Mouse (Mus musculus) c-Kit-positive CD71-positive TER-119-positive erythroid progenitor cells, embryonic 14.5 days (primary cell): Measurements from ENCODE around the gene Arl8a.

Experiments used
- DNase-seq: peaks from one replicate; pipeline ENCODE4 v3.0.0-alpha.2; 2013; ENCODE audit warnings: low spot score

Arl8a gene

DNA sequence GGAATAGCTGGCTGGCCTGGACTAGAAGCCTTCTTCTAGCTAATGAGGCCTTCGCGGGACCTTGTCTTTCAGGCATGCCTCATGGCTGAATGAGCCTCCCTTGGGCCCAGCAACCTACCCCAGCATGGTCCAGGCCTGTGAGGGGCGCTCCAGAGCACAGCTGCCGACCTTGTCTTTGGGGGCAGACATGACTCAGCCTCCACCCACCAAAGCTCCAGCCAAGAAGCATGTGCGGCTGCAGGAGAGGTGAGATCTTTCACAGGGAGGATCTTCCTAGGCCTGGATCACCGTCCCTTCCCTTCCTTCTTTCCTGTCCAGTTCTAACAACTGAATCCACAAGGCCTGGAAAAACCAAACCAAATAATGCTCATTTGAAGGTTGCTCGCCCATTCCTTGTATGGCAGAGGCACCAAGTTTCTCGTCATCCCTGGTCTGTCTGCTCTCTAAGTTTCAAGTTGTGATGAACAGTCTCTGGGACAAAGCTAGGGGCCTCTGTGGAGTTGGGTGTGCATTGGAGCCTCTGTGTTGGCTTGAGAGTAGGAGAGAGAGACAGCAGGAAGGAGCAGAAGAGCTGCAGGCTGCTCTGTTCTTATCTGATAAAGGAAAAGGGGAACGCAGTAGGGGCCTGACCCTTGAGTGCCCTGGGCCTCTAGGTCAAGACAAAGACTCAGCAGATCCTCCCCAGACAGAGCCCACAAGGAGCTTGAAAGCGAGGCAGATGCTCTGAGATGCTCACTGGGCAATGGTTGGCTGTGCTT lies 12.8 kb upstream of the Arl8a start:
- DNase-seq, result no peak

DNA sequence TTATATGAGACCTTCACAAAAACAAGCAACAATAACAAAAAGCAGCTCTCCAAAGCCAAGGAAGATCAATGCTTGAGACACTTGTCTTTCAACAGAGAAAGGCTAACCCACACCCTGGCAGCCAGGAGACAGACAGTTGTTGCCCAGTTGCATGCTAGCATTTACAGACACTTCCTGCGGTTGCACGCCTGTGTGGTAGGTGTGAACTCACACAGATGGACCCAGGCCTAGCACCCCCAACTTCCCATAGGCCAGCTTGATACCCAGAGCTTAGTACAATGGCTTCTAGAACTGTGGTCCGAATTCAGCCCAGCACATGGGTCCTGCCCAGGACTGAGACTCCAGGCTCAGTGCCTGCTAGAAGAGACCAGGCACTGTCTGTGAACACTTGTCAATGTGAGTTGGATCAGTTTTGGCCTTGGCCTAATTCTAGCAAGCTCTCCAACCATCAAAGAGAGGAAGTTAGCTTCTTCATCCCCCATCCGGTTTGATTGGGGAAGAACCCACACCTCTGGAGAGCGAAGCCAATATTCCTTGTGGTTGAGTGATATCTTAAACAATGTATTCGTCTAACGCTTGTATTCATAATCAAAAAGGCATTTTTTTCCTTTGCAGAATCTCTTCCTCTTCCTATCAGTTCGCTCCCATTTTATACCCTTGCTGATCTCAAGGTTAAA lies 11.4 kb upstream of the Arl8a start:
- DNase-seq, result no peak

DNA sequence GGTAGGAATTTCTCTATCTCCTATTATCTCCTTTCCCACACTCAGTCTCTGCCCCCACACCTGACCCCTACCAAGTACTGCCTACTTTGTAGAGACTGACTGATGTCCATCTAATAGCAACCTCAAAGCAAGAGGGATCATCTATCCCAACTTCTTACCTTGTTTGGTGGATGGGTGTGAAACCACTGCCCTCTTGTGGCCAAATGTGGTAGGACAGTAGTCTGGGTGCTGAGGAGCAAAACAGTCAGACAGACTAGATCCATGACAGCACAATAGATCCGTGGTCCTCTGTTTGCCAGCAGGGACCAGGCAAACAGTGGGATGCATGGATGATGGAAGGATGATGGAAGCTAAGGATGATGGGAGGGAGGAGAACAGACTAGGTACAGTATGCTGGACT lies 10.1 kb upstream of the Arl8a start:
- peak; percentile 84 for DNase-seq

DNA sequence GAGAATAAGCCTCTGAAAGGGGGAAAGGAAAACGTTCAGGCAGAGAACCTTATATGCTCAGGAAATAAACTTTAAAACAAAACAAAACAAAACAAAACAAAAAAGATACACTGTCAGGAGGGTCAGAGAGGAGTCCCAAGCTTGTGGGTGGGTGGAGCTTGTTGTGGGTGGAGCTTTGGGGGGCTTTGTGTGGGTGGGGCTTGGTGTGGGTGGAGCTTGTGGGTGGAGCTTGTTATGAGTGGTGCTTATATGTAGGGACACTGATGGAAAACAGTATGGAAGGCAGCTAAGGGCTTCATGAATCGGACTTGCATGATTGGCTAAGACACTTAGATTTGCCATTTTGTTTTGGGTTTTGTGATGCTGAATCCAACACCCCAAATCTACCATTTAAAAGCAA lies 6.7 kb upstream of the Arl8a start:
- no peak for DNase-seq

DNA sequence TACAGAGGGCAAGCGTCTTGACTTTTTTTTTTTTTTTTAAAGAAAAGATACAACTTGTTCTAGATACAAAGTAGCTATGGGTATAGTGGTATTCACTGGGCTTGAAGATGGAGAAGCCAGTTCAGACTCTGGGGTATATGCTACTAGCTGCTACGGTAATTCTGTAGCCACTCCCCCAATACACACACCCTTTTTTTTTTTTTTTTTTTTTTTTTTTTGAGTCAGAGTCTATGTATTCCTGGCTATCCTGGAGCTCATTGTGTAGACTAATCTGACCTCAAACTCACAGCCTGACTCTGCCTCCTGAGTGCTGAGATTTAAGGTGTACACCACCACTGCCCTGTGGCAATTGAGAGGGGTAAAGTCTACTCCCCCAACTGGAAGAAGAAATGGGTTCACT lies 4.2 kb upstream of the Arl8a start:
- DNase-seq, result no peak

DNA sequence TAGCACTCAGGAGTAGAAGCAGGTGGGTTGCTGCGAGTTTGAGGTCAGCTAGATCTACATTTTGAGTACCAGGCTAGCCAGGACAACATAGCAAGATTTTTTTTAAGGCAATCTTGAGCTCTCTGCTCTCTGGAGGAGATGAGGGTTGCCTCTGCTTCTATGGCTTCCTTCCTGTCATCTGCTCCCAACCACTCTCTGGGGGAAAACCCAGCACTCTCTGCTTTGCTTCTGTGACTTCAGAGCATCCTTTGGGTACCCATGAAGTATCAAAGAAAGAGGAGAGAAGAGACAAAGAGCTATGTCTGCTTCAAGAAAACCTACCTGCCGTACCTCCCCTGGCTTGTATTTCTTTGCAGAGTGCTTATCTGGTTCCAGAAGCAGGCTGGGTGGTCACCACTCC lies 2.7 kb upstream of the Arl8a start:
- DNase-seq, result no peak

DNA sequence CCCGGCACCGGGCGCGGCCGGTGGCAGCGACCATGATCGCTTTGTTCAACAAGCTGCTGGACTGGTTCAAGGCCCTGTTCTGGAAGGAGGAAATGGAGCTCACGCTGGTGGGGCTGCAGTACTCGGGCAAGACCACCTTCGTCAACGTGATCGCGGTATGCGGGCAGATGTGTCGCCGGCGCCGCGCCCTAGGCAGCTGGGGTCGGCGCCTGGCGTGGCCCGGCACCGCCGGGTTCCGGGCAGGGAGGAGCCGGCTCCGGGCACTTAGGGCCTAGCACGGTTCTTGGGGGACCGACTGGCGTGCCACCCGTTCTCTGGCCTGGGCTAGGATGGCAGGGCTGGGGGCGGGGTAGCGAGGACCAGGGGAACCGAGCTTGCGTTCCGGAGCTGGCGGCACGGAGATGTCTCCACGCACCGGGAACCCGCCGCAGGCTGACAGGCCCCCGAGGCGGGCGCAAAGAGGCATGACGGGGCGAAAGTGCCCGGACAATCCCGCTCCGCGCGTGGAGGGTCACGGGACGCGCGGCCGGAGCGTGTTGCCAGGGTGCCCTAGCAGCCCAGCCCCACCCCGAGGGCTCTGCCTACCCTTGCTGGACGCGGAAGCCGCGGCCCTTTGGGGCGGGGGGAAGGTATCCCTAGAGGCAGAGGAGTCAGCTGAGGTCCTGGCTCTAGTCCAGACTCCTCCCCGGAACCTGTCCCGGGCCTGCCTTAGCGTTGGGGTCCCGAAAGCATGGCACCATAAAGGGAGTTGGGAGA lies 500 bp downstream of the Arl8a start:
- peak; percentile 36 for DNase-seq

DNA sequence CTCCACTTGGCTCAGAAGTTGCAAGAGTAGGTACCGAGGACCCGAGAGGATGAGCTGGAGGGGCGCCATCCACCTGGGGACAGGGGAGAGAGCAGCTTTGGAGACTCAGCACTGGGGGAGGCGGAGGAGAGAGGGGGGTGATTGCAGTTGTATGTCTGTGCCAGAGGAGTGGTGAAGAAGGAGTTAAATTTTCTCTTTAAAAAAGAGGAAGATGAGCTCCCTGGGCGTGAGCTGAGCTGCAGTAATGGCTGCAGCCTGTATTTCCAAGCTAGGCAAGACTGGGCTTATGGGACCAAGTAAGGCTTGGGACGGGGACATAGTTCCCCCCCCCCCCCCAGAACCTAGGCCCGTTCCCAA lies 1.1 kb downstream of the Arl8a start:
- no peak for DNase-seq

DNA sequence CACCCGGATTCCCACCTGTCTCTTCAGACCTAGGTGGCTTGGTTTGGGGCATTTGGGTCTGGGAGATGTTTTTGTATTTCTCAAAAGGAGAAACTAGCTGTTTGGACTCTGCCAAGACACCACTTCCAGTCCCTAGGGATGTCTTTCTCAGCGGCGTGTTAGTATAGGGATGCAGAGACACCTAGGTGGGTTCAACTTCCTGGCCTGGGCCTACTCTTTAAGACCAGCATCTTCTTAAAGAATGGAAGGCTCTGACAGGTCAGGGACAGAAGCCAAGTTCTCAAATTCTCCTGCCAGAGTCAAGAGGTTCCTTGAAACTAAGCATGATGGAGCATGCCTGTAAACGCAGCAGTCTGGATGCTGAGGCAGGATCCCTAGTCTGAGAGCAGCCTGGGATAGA lies 1.9 kb downstream of the Arl8a start:
- DNase-seq, result no peak

DNA sequence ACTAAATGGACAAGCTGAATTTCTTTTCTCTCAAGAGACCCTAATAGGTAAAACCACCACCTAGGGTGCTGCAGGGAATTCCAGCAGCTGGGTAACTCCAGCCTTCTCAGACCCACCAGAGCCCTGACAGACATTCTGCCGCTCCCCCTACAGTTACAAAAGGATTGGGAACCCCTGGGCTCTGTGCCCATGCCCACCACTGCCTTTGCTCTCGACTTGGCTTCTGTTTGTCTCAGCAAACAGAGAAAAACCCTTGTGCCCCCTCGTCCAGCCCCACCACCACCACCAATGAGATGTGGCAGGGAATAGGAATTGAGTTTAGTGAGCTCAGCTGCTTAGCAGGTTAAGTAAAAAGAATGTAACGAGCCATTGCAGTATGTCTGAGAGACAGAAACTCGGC lies 2.4 kb downstream of the Arl8a start:
- DNase-seq, result no peak

DNA sequence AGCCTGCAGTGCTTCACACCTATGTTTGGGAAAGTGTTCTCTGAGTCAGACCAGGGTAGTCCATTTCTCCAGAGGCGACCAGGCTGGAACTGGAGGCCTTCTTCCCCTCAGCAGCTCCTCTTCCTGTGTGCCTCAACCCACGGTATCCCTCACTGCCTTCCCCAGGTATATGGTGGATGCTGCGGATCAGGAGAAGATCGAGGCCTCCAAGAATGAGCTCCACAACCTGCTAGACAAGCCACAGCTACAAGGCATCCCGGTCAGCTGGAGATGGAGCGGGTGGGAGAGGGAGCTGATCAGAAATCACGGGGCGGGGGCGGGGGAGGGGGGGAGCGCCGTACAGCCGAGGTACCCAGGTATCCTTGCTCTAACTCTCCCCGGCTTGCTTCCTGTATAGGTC lies 7.4 kb downstream of the Arl8a start:
- no peak for DNase-seq

DNA sequence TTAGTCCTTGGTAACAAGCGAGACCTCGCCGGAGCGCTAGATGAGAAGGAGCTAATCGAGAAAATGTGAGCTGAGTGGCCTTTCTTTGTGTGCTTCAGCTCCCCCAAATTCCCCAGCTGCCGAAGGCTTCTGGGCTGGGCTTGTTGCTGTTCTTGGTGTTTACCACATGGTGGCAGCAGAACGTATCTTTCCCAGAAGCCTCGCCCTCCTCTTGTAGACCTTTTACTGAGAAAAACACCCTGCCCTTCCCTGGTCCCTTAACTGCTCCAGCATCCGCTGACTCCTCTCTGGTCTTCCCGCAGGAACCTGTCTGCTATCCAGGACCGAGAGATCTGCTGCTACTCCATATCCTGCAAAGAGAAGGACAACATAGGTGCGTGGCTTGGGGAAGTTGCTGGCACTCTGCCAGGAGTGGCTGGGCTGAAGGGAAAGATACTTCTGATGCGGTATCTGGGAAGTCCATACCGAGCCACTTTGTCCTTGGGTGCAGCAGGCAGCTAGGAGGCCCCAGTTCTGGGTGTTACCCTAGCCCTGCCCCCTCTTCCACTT lies 7.9 kb downstream of the Arl8a start:
- peak; percentile 80 for DNase-seq

DNA sequence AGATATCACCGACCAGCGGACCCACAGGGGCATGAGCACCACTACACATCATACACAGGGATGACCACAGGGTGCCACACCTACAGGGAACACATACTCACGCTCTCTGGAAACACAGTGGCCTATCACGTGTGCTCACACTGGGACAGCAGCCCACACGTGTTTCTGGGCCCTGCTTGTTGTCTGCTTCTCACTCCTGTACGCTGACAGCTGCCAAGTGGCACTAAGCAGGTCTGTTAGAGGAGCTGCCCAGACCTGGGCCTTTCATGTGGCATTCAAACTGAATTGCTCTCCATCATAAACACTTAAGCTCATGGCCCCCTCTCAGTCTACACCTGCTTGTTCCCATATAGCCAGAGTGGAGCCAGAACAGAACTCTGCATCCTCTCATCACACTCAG lies 9.7 kb downstream of the Arl8a start:
- no peak for DNase-seq

DNA sequence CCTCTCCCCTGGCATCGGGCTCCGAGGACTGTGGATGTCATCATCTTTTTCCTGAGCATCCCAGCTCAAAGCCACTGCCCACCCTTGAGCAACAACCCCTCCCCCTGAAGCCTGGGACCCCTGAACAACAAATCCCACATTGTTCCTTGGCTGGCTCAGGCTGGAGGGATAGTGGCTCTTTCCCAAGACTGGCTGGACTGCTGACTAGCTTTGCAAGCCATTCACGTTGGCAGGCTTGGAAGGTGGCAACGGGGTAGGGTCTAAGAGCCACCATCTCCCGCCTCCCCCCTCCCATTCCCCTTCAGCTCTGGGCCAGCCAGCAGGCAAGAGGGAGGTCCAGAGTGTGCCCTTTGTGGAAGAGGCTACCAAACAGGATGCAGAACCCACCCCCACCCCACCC lies 12.0 kb downstream of the Arl8a start:
- DNase-seq, result no peak

DNA sequence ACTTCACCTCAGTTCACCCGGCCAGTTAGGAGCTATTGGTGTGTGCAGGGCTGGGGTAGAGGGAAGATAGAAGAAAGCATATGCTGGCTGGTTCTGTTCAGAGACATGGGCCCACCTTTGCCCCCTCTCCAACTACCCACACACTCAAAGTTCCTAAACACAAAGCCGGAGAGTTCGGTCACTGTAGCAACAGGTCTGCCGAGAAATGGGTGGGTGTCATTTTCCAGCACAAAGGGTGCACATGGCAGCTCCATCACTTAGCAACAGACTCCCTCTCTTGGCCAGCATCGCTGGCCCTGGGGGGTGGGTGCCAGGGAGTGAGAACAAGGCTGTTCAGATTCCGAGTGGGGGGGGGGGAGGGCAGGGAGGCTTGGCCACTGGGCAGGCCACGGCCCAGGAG lies 12.4 kb downstream of the Arl8a start:
- no peak for DNase-seq

DNA sequence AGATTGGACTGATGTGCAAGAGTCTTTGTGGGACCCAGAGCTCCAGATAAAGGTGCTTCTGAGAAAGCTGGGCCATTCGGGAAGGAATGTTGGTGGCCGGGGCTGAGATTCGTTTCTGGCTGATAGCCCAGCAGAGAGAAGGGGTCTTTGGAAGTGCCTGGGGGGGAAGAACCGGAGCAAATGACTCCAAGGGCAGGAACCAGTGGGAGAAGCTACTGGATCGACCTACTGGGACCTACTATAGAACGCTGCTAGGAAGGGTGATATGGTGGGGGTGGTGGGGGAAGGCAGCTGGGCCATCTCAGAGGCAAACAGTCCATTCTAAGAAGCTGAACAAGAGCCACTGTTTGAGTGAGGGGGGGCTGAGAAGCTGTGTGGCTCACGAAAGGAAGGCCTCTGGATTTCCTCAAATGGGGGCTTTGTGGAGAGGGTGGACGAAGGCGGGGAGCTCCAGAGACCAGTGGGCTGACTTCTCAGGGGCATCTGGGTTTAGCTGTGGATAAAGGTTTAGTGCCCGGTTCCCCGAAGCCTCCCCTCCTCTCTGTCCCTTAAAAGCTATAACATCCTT lies 13.0 kb downstream of the Arl8a start:
- DNase-seq, result no peak

DNA sequence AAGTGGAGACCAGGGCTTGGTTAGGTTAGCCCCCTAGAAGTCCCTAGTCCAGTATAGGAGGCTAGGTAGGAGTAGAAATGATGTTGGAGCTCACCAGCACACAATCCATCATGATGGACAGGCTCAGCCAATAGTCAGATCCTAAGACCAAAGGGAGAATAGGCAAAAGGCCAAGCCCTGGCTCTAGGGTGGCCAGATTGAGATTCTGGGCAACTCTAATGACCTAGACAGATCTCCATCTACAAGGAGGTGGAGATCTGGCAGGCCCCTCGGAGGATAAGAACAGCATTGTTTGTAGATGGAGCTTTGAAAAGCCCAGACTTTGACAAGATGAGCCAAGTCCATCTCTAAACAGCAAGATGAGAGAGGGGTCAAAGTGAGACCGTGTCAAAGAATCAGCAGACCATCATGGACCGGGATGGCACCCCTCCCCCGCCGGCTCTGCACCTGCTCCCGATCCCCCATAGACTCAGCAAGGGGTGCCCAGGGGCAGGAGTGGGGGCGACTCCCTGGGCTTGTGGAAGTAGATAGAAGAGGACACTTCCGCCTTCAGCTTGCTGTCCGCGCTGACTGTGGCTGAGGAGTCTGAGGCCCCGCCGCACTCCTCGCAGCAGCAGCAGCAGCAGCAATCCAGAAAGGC lies 13.9 kb downstream of the Arl8a start:
- DNase-seq, result no peak

DNA sequence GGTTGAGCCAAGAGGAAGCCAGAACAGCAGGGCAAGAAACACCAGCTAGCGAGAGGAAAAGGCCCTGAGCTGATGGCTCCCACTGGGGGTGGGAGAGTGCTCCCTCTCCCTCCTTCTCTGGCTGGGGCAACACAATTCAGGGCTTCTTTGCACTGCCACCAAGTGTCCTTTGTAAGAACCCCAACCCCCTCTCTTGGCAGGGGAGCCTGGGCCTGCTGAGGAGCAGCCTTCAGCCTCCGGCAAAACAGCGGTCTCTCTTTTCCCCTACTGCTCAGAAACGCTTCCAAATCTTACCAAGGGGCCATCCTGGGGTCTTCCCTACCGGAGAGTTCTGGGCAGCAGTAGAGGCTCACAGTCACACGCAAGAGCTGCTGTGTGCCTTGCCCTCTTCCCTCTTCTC lies 16.1 kb downstream of the Arl8a start:
- no peak for DNase-seq

DNA sequence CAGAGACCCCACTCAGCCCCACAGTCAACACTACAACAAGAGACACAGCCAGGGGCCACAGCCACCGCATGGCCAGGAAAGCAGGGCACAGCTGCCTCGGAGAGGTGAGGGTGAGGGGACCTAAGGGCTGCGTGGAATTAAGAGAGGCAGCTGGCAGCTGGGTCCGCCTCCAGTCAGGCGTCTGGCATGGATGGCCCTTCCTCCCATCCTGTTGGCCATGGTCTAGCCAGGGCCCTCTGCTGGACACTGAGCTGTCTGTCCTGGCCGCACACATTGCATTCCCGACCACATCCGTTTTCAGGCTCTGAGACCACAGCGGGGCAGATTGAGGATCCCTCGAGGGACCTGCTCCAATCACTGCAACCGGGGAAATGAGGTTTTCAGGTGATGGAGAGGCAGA lies 20.8 kb downstream of the Arl8a start, which contains the start of gene Gpr37l1:
TSS of gene Gpr37l1 (minus strand) at position 247 of the 400 bp plus-strand sequence.
- DNase-seq, result no peak

DNA sequence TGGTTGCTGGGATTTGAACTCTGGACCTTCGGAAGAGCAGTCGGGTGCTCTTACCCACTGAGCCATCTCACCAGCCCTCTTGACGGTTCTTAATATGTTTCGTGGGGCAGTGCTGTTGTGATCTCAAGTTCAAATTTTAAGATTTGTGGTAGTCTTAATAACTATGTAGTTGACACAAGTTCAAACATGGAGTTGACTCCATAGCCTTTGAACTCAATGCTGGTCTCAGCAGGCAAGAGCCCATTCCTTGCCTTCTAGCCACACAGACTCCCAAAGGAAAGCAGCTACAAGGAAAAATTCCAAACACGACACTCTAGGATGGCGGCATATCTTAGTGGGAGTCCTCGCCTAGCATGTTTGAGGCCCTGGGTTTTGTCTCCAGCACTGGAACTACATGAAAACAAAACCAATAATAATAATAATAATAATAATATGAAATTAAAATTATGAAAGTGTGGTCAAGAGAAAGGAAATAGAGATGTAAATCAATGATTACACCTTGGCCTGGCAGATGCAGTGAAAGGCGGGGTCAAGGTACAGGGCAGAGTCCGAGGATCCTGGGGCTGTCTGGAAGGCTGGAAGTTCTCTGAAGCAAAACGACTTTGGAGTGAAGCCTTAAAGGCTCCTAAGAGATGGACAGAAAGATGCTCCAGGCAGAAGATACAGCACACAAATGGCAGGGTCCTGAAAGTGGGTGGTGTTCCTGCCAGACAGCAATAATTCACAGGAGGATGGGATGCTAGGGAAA lies 22.0 kb downstream of the Arl8a start:
- no peak for DNase-seq

DNA sequence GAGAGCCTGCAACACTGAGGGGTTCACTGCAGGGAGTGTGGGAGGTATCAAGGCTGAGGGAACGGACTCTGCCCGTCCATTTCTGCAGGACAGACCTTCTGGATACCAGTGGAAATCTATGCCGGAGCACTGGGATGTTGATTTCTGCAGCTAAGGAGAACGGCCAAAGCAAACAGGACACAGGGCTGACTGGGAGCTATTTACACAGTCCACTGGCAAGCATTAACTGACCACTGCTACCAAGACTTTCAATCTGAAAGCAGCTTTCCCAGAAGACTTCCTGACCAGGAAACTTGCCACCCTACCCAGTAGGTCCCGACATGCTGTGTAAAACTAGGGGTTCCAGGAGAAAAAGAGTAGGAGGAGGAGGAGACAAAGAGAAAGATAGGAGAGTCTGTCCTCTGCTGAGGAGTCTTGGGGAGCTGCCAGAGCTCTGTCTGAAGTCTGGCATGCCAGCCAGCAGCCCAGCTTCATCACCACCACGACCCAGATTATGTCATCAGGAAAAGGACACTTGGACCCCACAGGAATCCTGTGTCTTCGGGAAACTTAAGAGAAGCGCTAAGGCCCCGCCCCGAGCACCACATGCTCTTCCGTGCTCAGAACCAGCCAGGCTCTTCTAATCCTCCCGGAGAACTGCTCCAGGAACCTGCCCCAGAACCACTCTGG lies 23.1 kb downstream of the Arl8a start:
- DNase-seq, result no peak
